Mouse (Mus musculus): ENCODE results near the gene Ankrd11.

GRCm38 (mm10) chr8:123018484-123019164 is 23.5 kb downstream of the Ankrd11 start:
- TF ChIP-seq USF1 (IDR thresholded peaks at IDR 0.05; ENCODE audit: low read depth) (no peak), MYOD1 (IDR thresholded peaks at IDR 0.05; ENCODE audit: control insufficient read depth, insufficient read length, low read depth) (no peak), CTCF (IDR thresholded peaks at IDR 0.05; ENCODE audit: control insufficient read depth, insufficient read depth, insufficient read length) (no peak), MAX (IDR thresholded peaks at IDR 0.05) (no peak), FOSL1 (IDR thresholded peaks at IDR 0.05; ENCODE audit: insufficient read depth, low read length, poor library complexity, severe bottlenecking) (no peak), MYOG (IDR thresholded peaks at IDR 0.05; ENCODE audit: control insufficient read depth, extremely low read depth, insufficient read length) (no peak)

Measured in C2C12 (cell line).